Mouse (Mus musculus) stomach, embryonic 16.5 days (tissue): ENCODE results near the gene Akr1b3. TPM values are rescaled to one million over a fixed set of nuclear protein-coding genes. Genes with fewer than 3 reads are reported as not detected.

ENCODE experiments used
- polyA plus RNA-seq: library from polyadenylated mRNA; unstranded; fragments of >200 nt; fragmentation: Nextera tagmentation; extraction: Ambion mirVana; gene quantifications from 2 replicates; pipeline ENCODE4 v1.2.1, GENCODE M21; 2015

The Akr1b3 gene
- polyA plus RNA-seq, 1 experiment from 2014 or later, result 130 TPM

Other genes starting within 250 kb of the Akr1b3 start
- 43.4 and 44.3 TPM in 2 replicates for gene Slc35b4, start 140.4 kb downstream of the Akr1b3 start, polyA plus RNA-seq
- 5.6 and 6.9 TPM in 2 replicates for gene Akr1b8, start 36.6 kb upstream of the Akr1b3 start, polyA plus RNA-seq
- 21.6 and 24.9 TPM in 2 replicates for gene Akr1b10, start 66.7 kb upstream of the Akr1b3 start, polyA plus RNA-seq
- 1.5 and 16.7 TPM in 2 replicates for gene Akr1b7, start 94.9 kb upstream of the Akr1b3 start, polyA plus RNA-seq
- 44.1 and 55.0 TPM in 2 replicates for gene Bpgm, start 158.7 kb upstream of the Akr1b3 start, polyA plus RNA-seq